8 mouse cellular contexts compared by ENCODE assay signal in the genomic region with DNA sequence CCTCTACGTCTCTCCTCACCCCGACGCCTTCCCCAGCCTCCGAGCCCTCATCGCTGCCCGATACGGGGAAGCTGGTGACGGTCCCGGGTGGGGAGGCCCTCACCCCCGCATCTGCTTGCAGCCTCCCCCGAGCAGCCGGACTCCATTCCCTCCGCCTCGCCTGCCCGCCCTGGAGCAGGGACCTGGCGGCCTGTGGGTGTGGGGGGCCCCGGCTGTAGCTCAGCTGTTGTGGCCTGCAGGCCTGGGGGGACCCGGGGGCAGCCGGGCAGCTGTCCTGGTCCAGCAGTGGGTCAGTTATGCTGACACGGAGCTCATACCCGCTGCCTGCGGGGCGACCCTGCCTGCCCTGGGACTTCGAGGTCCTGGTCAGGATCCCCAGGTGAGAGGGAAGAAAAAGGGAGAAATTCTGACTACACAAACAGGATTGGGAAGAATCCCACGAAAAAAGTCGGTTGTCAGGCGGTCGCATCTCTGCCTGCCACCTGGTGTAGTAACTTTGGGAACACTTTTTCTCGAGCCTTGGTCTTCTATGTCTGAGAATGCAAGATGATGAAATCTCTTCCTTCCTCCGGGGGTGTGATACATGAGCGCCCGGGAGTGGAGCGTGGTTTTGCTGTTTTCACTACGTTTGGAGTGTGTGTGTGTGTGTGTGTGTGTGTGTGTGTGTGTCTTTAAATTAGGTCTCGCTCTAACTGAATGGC. TPM values are rescaled to one million over a fixed set of nuclear protein-coding genes. Genes with fewer than 3 reads are reported as not detected.
A peak's percentile ranks its signal among the peaks of the same experiment; 100 is the strongest.
DNase-seq lines count a peak whose midpoint lies in the region; ATAC-seq lines count a peak whose summit lies in the region.

No protein-coding gene starts in this region.

- peak overlapping the region; percentile 83 for H3K4me3 ChIP-seq in forebrain, embryonic 16.5 days (replicated peaks; ENCODE audit: low read length)
- H3K4me3 ChIP-seq in liver, embryonic 11.5 days (ENCODE audit: low read depth, low read length), result peak overlapping the region; percentile 98
- peak overlapping the region; percentile 95 for H3K4me3 ChIP-seq in neural tube, embryonic 12.5 days

- WGBS in forebrain, embryonic 16.5 days, result under 1% methylated on average over 35 of the region's 35 CpGs
- under 1% methylated on average over 35 of the region's 35 CpGs for WGBS in liver, embryonic 11.5 days
- under 1% methylated on average over 35 of the region's 35 CpGs for WGBS in neural tube, embryonic 12.5 days

- ATAC-seq in frontal cortex, adult (ENCODE audit: low TSS enrichment), result peak; percentile 45; the same call in 1 of the 2 replicates
- peak; percentile 13; the same call in 1 of the 2 replicates for ATAC-seq in forebrain, embryonic 16.5 days
- peak; percentile 9 for ATAC-seq in liver, embryonic 11.5 days (replicated peaks; ENCODE audit: low FRiP score)
- ATAC-seq in neural tube, embryonic 12.5 days (ENCODE audit: low FRiP score, low read depth), result 0 out of 2 replicates have a peak, but pooled peaks have one; percentile 13

- H3K9ac ChIP-seq in forebrain, embryonic 16.5 days (replicated peaks; ENCODE audit: low read depth, low read length), result peak overlapping the region; percentile 90
- H3K9ac ChIP-seq in liver, embryonic 11.5 days (ENCODE audit: low read depth, low read length), result peak overlapping the region; percentile 99
- peak overlapping the region; percentile 96 for H3K9ac ChIP-seq in neural tube, embryonic 12.5 days

- H3K27me3 ChIP-seq in forebrain, embryonic 16.5 days (replicated peaks; ENCODE audit: control insufficient read depth, insufficient read depth, low read length), result no peaks in the 10 kb centered on the region
- H3K27me3 ChIP-seq in liver, embryonic 11.5 days (replicated peaks; ENCODE audit: control insufficient read depth, insufficient read depth, low read length), result no peaks in the 10 kb centered on the region
- no peaks in the 10 kb centered on the region for H3K27me3 ChIP-seq in neural tube, embryonic 12.5 days (replicated peaks)

- H3K27ac ChIP-seq in forebrain, embryonic 16.5 days (ENCODE audit: low read length), result peak overlapping the region; percentile 98
- H3K27ac ChIP-seq in liver, embryonic 11.5 days (ENCODE audit: low read depth, low read length), result peak overlapping the region; percentile 99
- H3K27ac ChIP-seq in neural tube, embryonic 12.5 days, result peak overlapping the region; percentile 94; the same call in 1 of the 2 replicates

- peak overlapping the region; percentile 99 for H3K4me2 ChIP-seq in forebrain, embryonic 16.5 days (ENCODE audit: low read length)
- H3K4me2 ChIP-seq in liver, embryonic 11.5 days, result peak overlapping the region; percentile 98
- H3K4me2 ChIP-seq in neural tube, embryonic 12.5 days (replicated peaks), result peak overlapping the region; percentile 97

- no peaks in the 10 kb centered on the region for H3K9me3 ChIP-seq in forebrain, embryonic 16.5 days (ENCODE audit: control insufficient read depth, low read length)
- H3K9me3 ChIP-seq in liver, embryonic 11.5 days (ENCODE audit: control insufficient read depth, low read length), result no peaks in the 10 kb centered on the region
- H3K9me3 ChIP-seq in neural tube, embryonic 12.5 days, result no peaks in the 10 kb centered on the region

- H3K4me1 ChIP-seq in forebrain, embryonic 16.5 days (replicated peaks; ENCODE audit: control insufficient read depth, insufficient read depth, low read length), result peaks cover 27% of the 10 kb centered on the region
- H3K4me1 ChIP-seq in liver, embryonic 11.5 days (replicated peaks; ENCODE audit: control insufficient read depth, insufficient read depth, low read length), result peaks cover 52% of the 10 kb centered on the region
- peaks cover 29% of the 10 kb centered on the region for H3K4me1 ChIP-seq in neural tube, embryonic 12.5 days

- DNase-seq in frontal cortex, postnatal 10 days (ENCODE audit: low spot score in 2 of 2), result no peak
- DNase-seq in thymus, postnatal 0 days (ENCODE audit: low spot score), result peak; percentile 41
- DNase-seq in thymus, postnatal 36 days, result no peak
- DNase-seq in liver, embryonic 11.5 days (ENCODE audit: low spot score), result no peak
- no peak for DNase-seq in c-Kit-positive CD71-positive TER-119-positive erythroid progenitor cells, embryonic 14.5 days (ENCODE audit: low spot score)

- H3K36me3 ChIP-seq in forebrain, embryonic 16.5 days (ENCODE audit: control insufficient read depth, insufficient read depth), result peaks cover 13% of the 10 kb centered on the region
- peaks cover 47% of the 10 kb centered on the region for H3K36me3 ChIP-seq in liver, embryonic 11.5 days (ENCODE audit: control insufficient read depth, insufficient read depth, low read length)
- peaks cover 37% of the 10 kb centered on the region for H3K36me3 ChIP-seq in neural tube, embryonic 12.5 days

RNA-seq across cellular contexts. Expression of gene Vars, which starts 0.8 kb away (rescaled TPM):
- 125 and 138 TPM in 2 replicates for polyA plus RNA-seq in thymus, postnatal 0 days (2015; fragmentation: Nextera tagmentation; extraction: Ambion mirVana)
- polyA plus RNA-seq in forebrain, embryonic 16.5 days (2015; fragmentation: Nextera tagmentation; extraction: Ambion mirVana), result 81.7 and 85.2 TPM in 2 replicates
- 234 and 245 TPM in 2 replicates for polyA plus RNA-seq in liver, embryonic 11.5 days (2014; fragmentation: Nextera tagmentation; extraction: Ambion mirVana)
- 118 and 119 TPM in 2 replicates for polyA plus RNA-seq in neural tube, embryonic 12.5 days (2016; fragmentation: Nextera tagmentation; extraction: Ambion mirVana)

RNA-seq across cellular contexts. Expression of gene Vwa7, which starts 14.8 kb away (rescaled TPM):
- polyA plus RNA-seq in thymus, postnatal 0 days (2015; fragmentation: Nextera tagmentation; extraction: Ambion mirVana), result 0.26 and 0.36 TPM in 2 replicates
- polyA plus RNA-seq in forebrain, embryonic 16.5 days (2015; fragmentation: Nextera tagmentation; extraction: Ambion mirVana), result 0.12 and 0.14 TPM in 2 replicates
- polyA plus RNA-seq in liver, embryonic 11.5 days (2014; fragmentation: Nextera tagmentation; extraction: Ambion mirVana), result 0.16 TPM in 2 replicates
- polyA plus RNA-seq in neural tube, embryonic 12.5 days (2016; fragmentation: Nextera tagmentation; extraction: Ambion mirVana), result 0.06 and 0.15 TPM in 2 replicates

RNA-seq across cellular contexts. Expression of gene Lsm2, which starts 19.9 kb away (rescaled TPM):
- 179 and 197 TPM in 2 replicates for polyA plus RNA-seq in thymus, postnatal 0 days (2015; fragmentation: Nextera tagmentation; extraction: Ambion mirVana)
- 119 and 121 TPM in 2 replicates for polyA plus RNA-seq in forebrain, embryonic 16.5 days (2015; fragmentation: Nextera tagmentation; extraction: Ambion mirVana)
- 304 and 315 TPM in 2 replicates for polyA plus RNA-seq in liver, embryonic 11.5 days (2014; fragmentation: Nextera tagmentation; extraction: Ambion mirVana)
- polyA plus RNA-seq in neural tube, embryonic 12.5 days (2016; fragmentation: Nextera tagmentation; extraction: Ambion mirVana), result 150 and 158 TPM in 2 replicates

RNA-seq across cellular contexts. Expression of gene Sapcd1, which starts 26.2 kb away (rescaled TPM):
- polyA plus RNA-seq in thymus, postnatal 0 days (2015; fragmentation: Nextera tagmentation; extraction: Ambion mirVana), result 18.2 and 22.5 TPM in 2 replicates
- 2.2 and 2.7 TPM in 2 replicates for polyA plus RNA-seq in forebrain, embryonic 16.5 days (2015; fragmentation: Nextera tagmentation; extraction: Ambion mirVana)
- 6.9 and 8.5 TPM in 2 replicates for polyA plus RNA-seq in liver, embryonic 11.5 days (2014; fragmentation: Nextera tagmentation; extraction: Ambion mirVana)
- polyA plus RNA-seq in neural tube, embryonic 12.5 days (2016; fragmentation: Nextera tagmentation; extraction: Ambion mirVana), result 3.8 and 5.0 TPM in 2 replicates

RNA-seq across cellular contexts. Expression of gene Hspa1l, which starts 29.1 kb away (rescaled TPM):
- polyA plus RNA-seq in thymus, postnatal 0 days (2015; fragmentation: Nextera tagmentation; extraction: Ambion mirVana), result 0.09 and 0.27 TPM in 2 replicates
- 1.5 and 1.7 TPM in 2 replicates for polyA plus RNA-seq in forebrain, embryonic 16.5 days (2015; fragmentation: Nextera tagmentation; extraction: Ambion mirVana)
- 0.66 and 1.5 TPM in 2 replicates for polyA plus RNA-seq in liver, embryonic 11.5 days (2014; fragmentation: Nextera tagmentation; extraction: Ambion mirVana)
- polyA plus RNA-seq in neural tube, embryonic 12.5 days (2016; fragmentation: Nextera tagmentation; extraction: Ambion mirVana), result 1.4 and 2.3 TPM in 2 replicates
